Mouse (Mus musculus): ENCODE results near the gene Maml2. TPM values are rescaled to one million over a fixed set of nuclear protein-coding genes. Genes with fewer than 3 reads are reported as not detected.

Gene Maml2
- polyA plus RNA-seq, 1 experiment from 2014 or later, result 9.3 TPM

GRCm38 (mm10) chr9:13552380-13553052, 254.8 kb downstream of the Maml2 start:
- Histone ChIP-seq H3K27ac (replicated peaks) (no peak overlapping the region), H3K36me3 (no peaks in the 10 kb centered on the region), H3K9ac (replicated peaks) (no peak overlapping the region), H3K4me3 (no peak overlapping the region), H3K9me3 (no peaks in the 10 kb centered on the region), H3K4me2 (replicated peaks) (no peak overlapping the region), H3K27me3 (no peaks in the 10 kb centered on the region), H3K4me1 (no peaks in the 10 kb centered on the region)
- 63% methylated on average over 5 of the region's 5 CpGs for WGBS
- no peak for ATAC-seq (replicated peaks)

GRCm38 (mm10) chr9:13554773-13555172, 257.0 kb downstream of the Maml2 start:
- H3K36me3 ChIP-seq, result no peaks in the 10 kb centered on the region
- 92% methylated on average over 5 of the region's 5 CpGs for WGBS
- H3K27ac ChIP-seq (replicated peaks), result no peak overlapping the region
- no peaks in the 10 kb centered on the region for H3K4me1 ChIP-seq
- no peak for ATAC-seq (replicated peaks)
- no peak overlapping the region for H3K9ac ChIP-seq (replicated peaks)
- H3K4me2 ChIP-seq (replicated peaks), result no peak overlapping the region
- no peak overlapping the region for H3K4me3 ChIP-seq
- no peaks in the 10 kb centered on the region for H3K9me3 ChIP-seq
- no peaks in the 10 kb centered on the region for H3K27me3 ChIP-seq

- Histone ChIP-seq H3K36me3 (no peaks in the 10 kb centered on the region), H3K27ac (replicated peaks) (no peak overlapping the region), H3K9me3 (no peaks in the 10 kb centered on the region), H3K4me3 (no peak overlapping the region), H3K4me1 (no peaks in the 10 kb centered on the region), H3K4me2 (replicated peaks) (no peak overlapping the region), H3K27me3 (no peaks in the 10 kb centered on the region), H3K9ac (replicated peaks) (no peak overlapping the region)
- no peak for ATAC-seq (replicated peaks)
- 32% methylated on average over 8 of the region's 8 CpGs for WGBS
These were observed 258.3 kb downstream of the Maml2 start for GRCm38 (mm10) chr9:13555973-13556481.

GRCm38 (mm10) chr9:13556696-13557095, 258.9 kb downstream of the Maml2 start:
- ATAC-seq (replicated peaks), result no peak
- Histone ChIP-seq H3K36me3 (no peaks in the 10 kb centered on the region), H3K9me3 (no peaks in the 10 kb centered on the region), H3K4me2 (replicated peaks) (no peak overlapping the region), H3K27ac (replicated peaks) (no peak overlapping the region), H3K4me3 (no peak overlapping the region), H3K9ac (replicated peaks) (no peak overlapping the region), H3K27me3 (no peaks in the 10 kb centered on the region), H3K4me1 (no peaks in the 10 kb centered on the region)
- 94% methylated on average over 3 of the region's 3 CpGs for WGBS

- no peak overlapping the region for H3K4me3 ChIP-seq
- H3K36me3 ChIP-seq, result no peaks in the 10 kb centered on the region
- H3K27ac ChIP-seq (replicated peaks), result no peak overlapping the region
- H3K9me3 ChIP-seq, result no peaks in the 10 kb centered on the region
- 77% methylated on average over 4 of the region's 4 CpGs for WGBS
- H3K4me2 ChIP-seq (replicated peaks), result no peak overlapping the region
- no peaks in the 10 kb centered on the region for H3K27me3 ChIP-seq
- H3K9ac ChIP-seq (replicated peaks), result no peak overlapping the region
- peaks cover 8% of the 10 kb centered on the region for H3K4me1 ChIP-seq
- no peak for ATAC-seq (replicated peaks)
These were observed 261.1 kb downstream of the Maml2 start for GRCm38 (mm10) chr9:13558811-13559372.

- Histone ChIP-seq H3K9ac (replicated peaks) (no peak overlapping the region), H3K27ac (replicated peaks) (no peak overlapping the region), H3K36me3 (no peaks in the 10 kb centered on the region), H3K4me1 (peaks cover 16% of the 10 kb centered on the region), H3K4me3 (no peak overlapping the region), H3K9me3 (no peaks in the 10 kb centered on the region), H3K4me2 (replicated peaks) (no peak overlapping the region), H3K27me3 (no peaks in the 10 kb centered on the region)
- WGBS, result 82% methylated on average over 9 of the region's 9 CpGs
- no peak for ATAC-seq (replicated peaks)
These were observed 262.9 kb downstream of the Maml2 start for GRCm38 (mm10) chr9:13560651-13561050.

- no peak for ATAC-seq (replicated peaks)
- H3K4me2 ChIP-seq (replicated peaks), result no peak overlapping the region
- H3K4me3 ChIP-seq, result no peak overlapping the region
- 97% methylated on average over 1 of the region's 1 CpGs for WGBS
- no peaks in the 10 kb centered on the region for H3K27me3 ChIP-seq
- H3K4me1 ChIP-seq, result peaks cover 18% of the 10 kb centered on the region
- H3K9ac ChIP-seq (replicated peaks), result no peak overlapping the region
- no peaks in the 10 kb centered on the region for H3K36me3 ChIP-seq
- no peaks in the 10 kb centered on the region for H3K9me3 ChIP-seq
- H3K27ac ChIP-seq (replicated peaks), result no peak overlapping the region
These were observed 263.6 kb downstream of the Maml2 start for GRCm38 (mm10) chr9:13561335-13561734.

- 48% methylated on average over 10 of the region's 10 CpGs for WGBS
These were observed 266.0 kb downstream of the Maml2 start for GRCm38 (mm10) chr9:13563475-13564414.

GRCm38 (mm10) chr9:13565343-13566019, 267.7 kb downstream of the Maml2 start:
- no peak overlapping the region for H3K27ac ChIP-seq (replicated peaks)
- H3K9me3 ChIP-seq, result no peaks in the 10 kb centered on the region
- no peaks in the 10 kb centered on the region for H3K36me3 ChIP-seq
- no peak overlapping the region for H3K4me3 ChIP-seq
- no peak for ATAC-seq (replicated peaks)
- WGBS, result 48% methylated on average over 11 of the region's 11 CpGs
- H3K4me1 ChIP-seq, result peaks cover 18% of the 10 kb centered on the region
- no peak overlapping the region for H3K4me2 ChIP-seq (replicated peaks)
- H3K27me3 ChIP-seq, result no peaks in the 10 kb centered on the region
- no peak overlapping the region for H3K9ac ChIP-seq (replicated peaks)

More at GRCm38 (mm10) chr9:13563475-13564414, 266.0 kb downstream of the Maml2 start:
- no peak overlapping the region for H3K4me2 ChIP-seq (replicated peaks)
- H3K4me1 ChIP-seq, result peaks cover 18% of the 10 kb centered on the region
- no peaks in the 10 kb centered on the region for H3K36me3 ChIP-seq
- ATAC-seq (replicated peaks), result 0 out of 2 replicates have a peak, but pooled peaks have one; percentile 53
- no peak overlapping the region for H3K27ac ChIP-seq (replicated peaks)
- no peaks in the 10 kb centered on the region for H3K9me3 ChIP-seq
- no peaks in the 10 kb centered on the region for H3K27me3 ChIP-seq
- H3K9ac ChIP-seq (replicated peaks), result no peak overlapping the region
- H3K4me3 ChIP-seq, result no peak overlapping the region

- no peak overlapping the region for H3K27ac ChIP-seq (replicated peaks)
- no peaks in the 10 kb centered on the region for H3K9me3 ChIP-seq
- no peak overlapping the region for H3K9ac ChIP-seq (replicated peaks)
- WGBS, result 81% methylated on average over 5 of the region's 5 CpGs
- H3K4me1 ChIP-seq, result peaks cover 18% of the 10 kb centered on the region
- no peak overlapping the region for H3K4me2 ChIP-seq (replicated peaks)
- no peak for ATAC-seq (replicated peaks)
- H3K4me3 ChIP-seq, result no peak overlapping the region
- no peaks in the 10 kb centered on the region for H3K27me3 ChIP-seq
- no peaks in the 10 kb centered on the region for H3K36me3 ChIP-seq
These were observed 268.6 kb downstream of the Maml2 start for GRCm38 (mm10) chr9:13566154-13566885.

- peaks cover 9% of the 10 kb centered on the region for H3K4me1 ChIP-seq
- no peak overlapping the region for H3K27ac ChIP-seq (replicated peaks)
- no peaks in the 10 kb centered on the region for H3K9me3 ChIP-seq
- ATAC-seq (replicated peaks), result no peak
- WGBS, result 95% methylated on average over 4 of the region's 4 CpGs
- no peaks in the 10 kb centered on the region for H3K27me3 ChIP-seq
- H3K4me3 ChIP-seq, result no peak overlapping the region
- H3K36me3 ChIP-seq, result no peaks in the 10 kb centered on the region
- H3K9ac ChIP-seq (replicated peaks), result no peak overlapping the region
- no peak overlapping the region for H3K4me2 ChIP-seq (replicated peaks)
These were observed 271.3 kb downstream of the Maml2 start for GRCm38 (mm10) chr9:13569023-13569422.
